Mouse (Mus musculus) frontal cortex, postnatal 25 days (tissue): Measurements from ENCODE around the gene A930017K11Rik.

Experiments
- DNase-seq, 2 experiments: peaks; one replicate each; pipeline ENCODE4 v3.0.0; 2022; ENCODE audit warnings: low spot score in 2 of 2

Gene A930017K11Rik

DNA sequence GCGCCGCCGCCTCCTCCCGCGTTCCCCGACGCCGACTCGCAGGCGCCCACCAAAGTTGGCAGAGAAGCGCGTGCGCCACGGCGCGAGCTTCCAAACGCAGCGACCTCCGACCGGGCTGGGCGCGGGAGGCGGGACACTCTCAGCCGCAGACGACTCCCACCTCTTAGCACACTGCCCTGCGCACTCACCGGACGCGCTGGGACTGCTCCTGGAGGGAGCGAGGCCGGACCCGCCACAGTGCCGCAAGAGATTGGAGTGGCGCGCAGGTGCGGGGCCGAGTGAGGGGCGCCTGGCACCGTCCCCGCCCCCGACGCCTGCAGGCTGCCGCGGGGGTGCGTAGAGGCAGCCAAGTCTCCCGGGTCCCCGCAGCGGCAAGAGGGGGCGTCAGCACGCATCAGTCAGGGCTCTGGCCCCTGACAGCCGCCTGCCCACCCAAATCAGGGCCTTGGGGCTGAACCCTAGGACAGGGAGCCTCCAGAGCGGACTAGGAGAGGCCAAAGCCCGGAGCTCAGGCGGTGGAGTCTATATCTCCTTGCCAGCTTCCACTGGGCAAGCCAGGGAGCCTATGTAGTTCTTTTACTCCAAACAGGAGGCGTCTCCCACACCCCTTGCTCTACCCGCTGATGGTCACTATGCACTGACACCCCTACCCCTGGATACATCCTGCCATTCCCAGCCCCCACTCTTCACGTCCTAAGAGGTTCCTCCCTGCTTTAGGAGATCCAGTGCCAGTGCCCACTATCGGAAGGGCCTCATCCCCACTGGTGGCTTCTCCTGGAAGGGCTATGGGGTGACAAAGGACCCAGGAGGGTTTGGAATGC lies at the start of gene A930017K11Rik:
A930017K11Rik (minus strand) TSS at position 763 of the 821 bp plus-strand sequence.
- no peak for DNase-seq

GRCm38 (mm10) chr17:25998425-25998824 lies 46.1 kb upstream of the A930017K11Rik start:
- no peak for DNase-seq

GRCm38 (mm10) chr17:25993489-25993888 lies 41.1 kb upstream of the A930017K11Rik start:
- no peak for DNase-seq

DNA sequence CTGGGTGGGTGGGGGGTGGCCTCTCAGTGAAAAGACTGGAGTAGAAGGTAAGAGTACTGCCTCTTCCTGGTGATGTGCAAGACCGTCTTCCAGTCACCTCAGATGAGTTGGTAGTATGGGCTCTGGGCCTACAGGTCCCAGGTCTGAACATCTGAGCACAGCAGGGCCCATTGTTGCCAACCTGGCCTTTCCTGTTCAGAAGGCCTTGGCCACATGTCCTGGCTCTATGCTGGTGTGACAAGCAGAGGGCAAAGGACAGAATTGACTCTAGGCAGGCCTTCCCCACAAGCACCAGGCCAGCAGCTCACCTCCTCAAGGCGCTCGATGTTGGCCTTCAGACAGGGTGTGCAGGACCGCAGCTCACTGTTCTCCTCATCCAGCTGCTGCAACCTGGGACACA lies 39.9 kb upstream of the A930017K11Rik start:
- DNase-seq: no peak

GRCm38 (mm10) chr17:25990331-25990730 lies 38.0 kb upstream of the A930017K11Rik start:
- DNase-seq: no peak

DNA sequence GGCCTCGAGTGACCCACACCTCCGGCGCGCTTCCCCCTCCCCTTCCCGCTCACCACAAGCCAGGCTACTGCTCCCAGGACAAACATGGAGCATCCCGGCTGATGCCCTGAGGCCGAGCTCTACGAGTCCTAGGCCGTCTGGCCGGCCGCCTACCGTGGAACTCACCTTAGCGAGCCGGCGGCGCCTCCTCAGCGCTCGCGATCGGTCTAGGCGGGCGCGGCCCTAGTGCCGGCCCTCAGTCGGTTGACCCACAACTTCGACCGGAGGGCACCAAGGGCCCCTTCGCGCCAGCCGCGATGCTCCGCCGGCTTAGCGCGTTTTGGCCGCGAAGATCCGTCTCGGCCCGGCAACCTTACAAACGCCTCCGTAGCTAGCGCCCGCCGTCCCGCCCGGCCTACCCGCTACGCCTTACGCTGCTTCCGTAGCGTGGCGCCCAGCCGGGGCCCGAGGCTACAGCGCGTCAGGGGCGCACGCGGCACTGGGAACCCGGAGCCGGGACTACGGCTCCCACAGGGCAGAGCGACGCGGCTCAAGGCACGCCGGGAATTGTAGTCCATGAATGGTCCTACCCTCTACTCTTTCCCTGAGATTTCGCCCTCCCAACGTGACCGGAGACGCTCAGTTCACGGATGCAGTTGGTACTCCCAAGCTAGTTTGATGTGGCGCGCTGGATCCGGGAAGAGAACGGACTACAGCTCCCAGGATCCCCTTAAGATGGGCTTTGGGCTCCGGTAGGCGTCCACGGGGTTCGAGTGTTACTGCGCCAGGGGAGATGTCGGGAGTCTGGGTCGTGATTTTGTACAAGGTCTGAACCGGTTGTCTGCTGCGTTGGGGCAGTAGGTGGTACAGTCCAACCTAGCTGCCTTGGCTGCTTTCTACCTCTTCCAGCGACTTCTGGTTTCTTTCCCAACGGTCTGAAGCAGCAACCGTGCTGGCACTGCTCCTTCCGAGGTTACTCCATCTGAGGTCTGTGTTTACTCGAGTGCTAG lies 33.2 kb upstream of the A930017K11Rik start, which contains the start of gene Capn15:
Capn15 (minus strand) TSS at position 491 of the 989 bp plus-strand sequence.
- peak; percentile 86 to 93 for DNase-seq

- DNase-seq: peak in 1 of 2 experiments; percentile 24
These were observed 32.4 kb upstream of the A930017K11Rik start for GRCm38 (mm10) chr17:25984556-25985305.

GRCm38 (mm10) chr17:25984066-25984465 lies 31.7 kb upstream of the A930017K11Rik start:
- DNase-seq: no peak

DNA sequence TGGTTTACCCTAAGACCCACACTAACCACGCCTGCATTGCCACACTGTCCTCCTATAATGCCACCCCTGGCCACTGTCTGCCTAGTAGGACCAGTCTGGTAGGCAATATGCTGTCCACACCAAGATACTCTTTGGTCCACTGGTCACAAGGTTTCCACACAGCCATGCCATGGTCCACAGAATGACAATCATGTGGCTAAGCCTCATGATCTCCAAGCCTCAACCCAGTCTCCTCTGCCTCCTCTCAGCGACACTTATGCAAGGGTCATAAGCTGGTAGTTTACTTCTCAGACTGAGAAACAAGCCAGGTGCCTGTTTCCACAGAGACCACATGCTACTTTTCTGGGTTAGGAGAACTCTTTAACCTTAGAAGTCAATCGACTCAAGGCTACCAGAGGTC lies 30.5 kb upstream of the A930017K11Rik start:
- no peak for DNase-seq

GRCm38 (mm10) chr17:25980854-25981253 lies 28.5 kb upstream of the A930017K11Rik start:
- no peak for DNase-seq

DNA sequence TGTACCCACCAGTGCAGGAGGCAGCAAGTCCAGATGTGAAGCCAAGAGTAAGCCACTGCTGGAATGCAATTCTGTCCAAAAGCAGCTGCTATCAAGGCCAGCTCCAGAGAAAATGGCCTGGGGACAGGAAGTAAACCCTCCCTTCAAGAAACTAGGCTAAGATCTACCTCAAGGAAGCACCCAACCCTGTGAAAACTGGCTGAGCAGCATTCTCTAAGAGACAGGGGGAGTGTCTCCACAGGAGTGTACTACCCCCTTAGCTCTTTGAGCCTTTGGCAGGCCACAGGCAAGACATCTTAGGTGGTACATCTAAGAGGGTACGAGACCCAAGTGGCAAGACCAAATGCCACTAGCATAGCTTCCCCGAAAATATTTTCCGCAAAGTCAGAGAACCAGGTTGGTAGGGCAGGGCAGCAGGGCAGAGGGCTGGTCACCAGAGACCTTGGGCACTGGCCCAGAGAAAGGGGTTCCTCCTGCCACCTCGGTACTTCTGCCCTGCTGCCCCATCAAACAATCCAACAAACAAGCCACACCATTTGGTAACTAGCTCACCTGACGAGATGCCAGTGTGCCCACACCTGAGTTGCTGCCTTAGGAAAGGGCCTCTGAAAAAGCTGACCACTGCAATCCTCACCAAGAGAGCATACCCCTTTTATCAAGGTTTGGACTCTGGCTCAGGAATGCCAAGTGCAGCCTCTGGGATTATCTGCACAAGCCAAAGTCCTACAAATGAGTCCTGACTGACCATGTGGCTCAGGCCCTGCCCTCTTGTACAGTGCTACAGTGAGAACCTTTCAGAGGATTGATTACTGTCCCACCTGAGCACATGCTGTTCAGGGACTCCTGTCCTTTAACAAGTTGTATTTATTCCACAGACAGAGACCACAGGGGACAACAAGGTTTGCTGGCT lies 27.7 kb upstream of the A930017K11Rik start:
- no peak for DNase-seq

- no peak for DNase-seq
These were observed 18.8 kb upstream of the A930017K11Rik start for GRCm38 (mm10) chr17:25970954-25971707.

DNA sequence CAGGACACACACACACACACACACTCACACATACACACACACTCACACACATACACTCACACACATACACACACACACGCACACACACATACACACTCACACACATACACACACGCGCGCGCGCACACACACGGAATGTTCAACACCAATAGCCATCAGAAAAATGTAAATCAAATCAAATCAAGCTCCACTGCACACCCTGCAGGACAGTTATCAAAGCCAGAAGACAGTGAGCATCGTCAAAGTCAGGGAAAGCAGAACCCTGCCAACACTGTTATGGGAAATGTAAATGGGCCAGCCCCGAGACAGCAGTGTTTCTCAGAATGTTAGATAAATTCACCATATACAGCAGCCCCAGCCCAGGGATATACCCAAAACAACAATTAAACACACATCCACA lies 18.1 kb upstream of the A930017K11Rik start:
- DNase-seq: no peak

DNA sequence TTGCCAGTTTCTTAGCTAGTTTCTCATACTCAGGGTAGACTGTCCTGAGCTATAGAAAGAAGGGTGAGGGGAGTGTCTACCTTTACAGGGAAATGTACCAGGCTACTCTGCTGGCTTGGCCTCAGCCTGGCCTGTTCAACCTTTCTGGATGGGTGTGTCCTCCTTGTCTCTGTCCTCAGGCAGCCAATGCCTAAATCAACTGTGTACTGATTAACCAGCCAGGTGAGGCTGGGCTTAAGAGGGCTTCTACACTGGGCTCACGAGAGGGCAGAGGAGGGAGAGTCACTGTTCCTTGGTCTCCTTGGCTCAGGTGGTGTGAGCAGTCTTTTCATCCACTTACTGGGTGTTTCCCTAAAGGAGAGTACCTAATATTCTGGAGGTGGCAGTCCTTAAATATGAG lies 15.8 kb upstream of the A930017K11Rik start:
- no peak for DNase-seq

- DNase-seq: no peak
These were observed 15.3 kb upstream of the A930017K11Rik start for GRCm38 (mm10) chr17:25967652-25968051.

GRCm38 (mm10) chr17:25964271-25964670 lies 11.9 kb upstream of the A930017K11Rik start:
- DNase-seq: no peak

DNA sequence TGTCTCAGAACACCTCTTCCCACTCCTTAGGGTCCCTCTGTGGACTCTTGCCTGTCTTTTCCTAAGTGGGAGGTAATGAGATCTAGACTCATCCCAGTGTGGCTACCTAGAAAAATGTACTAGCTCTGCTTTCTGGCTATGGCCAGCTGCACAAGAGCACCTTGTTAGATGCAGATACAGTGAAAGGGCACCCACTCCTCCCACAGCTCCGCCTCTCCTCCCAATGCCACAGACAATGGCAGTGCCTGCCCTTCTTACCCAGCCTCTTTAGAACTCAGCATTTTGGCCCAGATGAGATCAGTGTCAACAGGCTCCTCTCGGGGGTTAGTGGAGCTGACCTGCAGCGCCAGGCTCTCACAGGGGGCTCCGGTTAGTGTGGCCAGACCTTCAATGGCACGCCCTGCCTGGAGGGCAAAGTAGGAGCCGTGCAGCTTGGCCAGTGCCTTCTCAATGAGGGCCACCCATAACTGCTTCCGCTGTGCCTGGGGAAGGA lies 10.1 kb upstream of the A930017K11Rik start:
- no peak for DNase-seq

DNA sequence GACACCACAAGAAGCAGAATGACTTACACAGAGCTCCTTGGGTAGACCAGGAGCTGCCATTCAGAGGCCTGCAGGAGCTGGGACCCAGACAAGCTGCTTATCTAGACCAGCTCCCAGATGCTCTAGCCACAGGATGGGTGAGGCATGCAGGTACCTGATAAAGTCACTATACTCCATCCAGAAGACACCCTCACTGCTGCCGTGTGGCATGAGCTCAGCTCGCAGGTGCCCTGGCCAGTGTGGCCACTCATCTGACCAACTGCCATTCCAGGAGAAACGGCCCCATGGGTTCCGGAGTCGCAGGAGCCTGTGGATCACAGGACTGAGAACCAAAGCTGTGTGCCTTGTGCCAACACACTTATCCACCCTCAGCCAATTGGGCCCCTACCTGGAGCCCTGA lies 9.2 kb upstream of the A930017K11Rik start:
- DNase-seq: no peak

DNA sequence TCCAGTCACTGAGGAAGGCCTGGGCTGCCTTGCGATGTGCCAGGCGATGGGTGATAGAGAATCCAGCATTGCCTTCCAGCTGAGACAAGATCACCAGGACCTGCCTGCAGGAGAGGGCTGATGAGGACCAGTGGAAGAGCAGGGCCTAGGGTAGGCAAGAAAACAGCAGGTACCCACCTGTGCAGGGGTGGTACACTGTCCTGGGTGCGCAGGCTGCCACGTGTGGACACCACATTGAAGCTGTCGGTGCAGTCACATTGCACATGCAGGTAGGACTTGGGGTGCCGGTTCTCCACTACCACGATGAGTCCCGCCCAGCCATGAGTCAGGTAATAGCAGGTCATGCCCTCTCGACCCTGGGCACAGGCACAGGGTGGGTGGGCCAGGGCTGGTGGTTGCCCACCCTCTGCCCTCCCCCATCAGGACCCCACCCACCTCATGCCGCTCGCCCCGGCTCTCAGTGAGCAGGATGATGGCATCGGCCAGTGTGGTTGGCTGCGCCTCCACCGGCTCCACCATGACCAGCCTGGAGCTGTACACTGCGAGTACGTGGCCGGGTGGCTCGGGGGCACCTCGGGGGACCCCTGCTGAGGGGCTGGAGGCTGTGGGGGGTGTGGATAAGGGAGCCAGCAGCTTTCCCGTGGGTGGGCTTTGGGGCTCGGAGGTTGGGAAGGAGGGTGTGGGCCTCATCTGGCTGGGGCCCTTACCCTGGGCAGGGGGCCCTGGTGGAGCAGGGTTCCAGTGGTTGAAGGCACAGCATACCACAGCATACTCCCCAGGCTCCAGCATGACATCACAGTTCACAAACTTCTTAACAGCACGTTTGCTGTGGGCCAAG lies 7.5 kb upstream of the A930017K11Rik start:
- no peak for DNase-seq
